Mouse (Mus musculus): ENCODE results near the gene Lnp1. TPM values are rescaled to one million over a fixed set of nuclear protein-coding genes. Genes with fewer than 3 reads are reported as not detected.

The Lnp1 gene
- not detected in 2 replicates for polyA plus RNA-seq (2012; rRNA removed; ENCODE audit: low replicate concordance)

GRCm38 (mm10) chr16:56928023-56928422 is at the start of gene Lnp1:
Lnp1 (minus strand) TSS chr16:56928061.

GRCm38 (mm10) chr16:56885824-56886615 is 41.8 kb downstream of the Lnp1 start, which contains the start of gene Tmem45a:
Tmem45a (minus strand) TSS chr16:56886166.

Other genes with a start within 250 kb of the Lnp1 start
- gene Tfg, start 210.6 kb downstream of the Lnp1 start, polyA plus RNA-seq (2012; rRNA removed; ENCODE audit: low replicate concordance): 89.6 and 115 TPM in 2 replicates
- 2.4 TPM in 1 of 2 replicates, not detected in the other for gene Adgrg7, start 132.2 kb downstream of the Lnp1 start, polyA plus RNA-seq (2012; rRNA removed; ENCODE audit: low replicate concordance)
- gene Tmem45a, start 41.9 kb downstream of the Lnp1 start, polyA plus RNA-seq (2012; rRNA removed; ENCODE audit: low replicate concordance): 3.1 and 10.8 TPM in 2 replicates
- not detected in 2 replicates for gene Tmem45a2, start 143.3 kb upstream of the Lnp1 start, polyA plus RNA-seq (2012; rRNA removed; ENCODE audit: low replicate concordance)
- 13.1 and 14.6 TPM in 2 replicates for gene Tomm70a, start 193.6 kb upstream of the Lnp1 start, polyA plus RNA-seq (2012; rRNA removed; ENCODE audit: low replicate concordance)
- gene Nit2, start 239.3 kb upstream of the Lnp1 start, polyA plus RNA-seq (2012; rRNA removed; ENCODE audit: low replicate concordance): 27.7 and 31.3 TPM in 2 replicates

Data from subcutaneous adipose tissue, adult 2 months (tissue).